Mouse (Mus musculus) cerebellum, postnatal 36 days (tissue): ENCODE measurements around the gene Pla2g15.

Experiments
- DNase-seq, 2 experiments: peaks; one replicate each; pipeline ENCODE4 v3.0.0; 2021 to 2022; ENCODE audit warnings: mixed read lengths in 2 of 2

Pla2g15 gene

DNA sequence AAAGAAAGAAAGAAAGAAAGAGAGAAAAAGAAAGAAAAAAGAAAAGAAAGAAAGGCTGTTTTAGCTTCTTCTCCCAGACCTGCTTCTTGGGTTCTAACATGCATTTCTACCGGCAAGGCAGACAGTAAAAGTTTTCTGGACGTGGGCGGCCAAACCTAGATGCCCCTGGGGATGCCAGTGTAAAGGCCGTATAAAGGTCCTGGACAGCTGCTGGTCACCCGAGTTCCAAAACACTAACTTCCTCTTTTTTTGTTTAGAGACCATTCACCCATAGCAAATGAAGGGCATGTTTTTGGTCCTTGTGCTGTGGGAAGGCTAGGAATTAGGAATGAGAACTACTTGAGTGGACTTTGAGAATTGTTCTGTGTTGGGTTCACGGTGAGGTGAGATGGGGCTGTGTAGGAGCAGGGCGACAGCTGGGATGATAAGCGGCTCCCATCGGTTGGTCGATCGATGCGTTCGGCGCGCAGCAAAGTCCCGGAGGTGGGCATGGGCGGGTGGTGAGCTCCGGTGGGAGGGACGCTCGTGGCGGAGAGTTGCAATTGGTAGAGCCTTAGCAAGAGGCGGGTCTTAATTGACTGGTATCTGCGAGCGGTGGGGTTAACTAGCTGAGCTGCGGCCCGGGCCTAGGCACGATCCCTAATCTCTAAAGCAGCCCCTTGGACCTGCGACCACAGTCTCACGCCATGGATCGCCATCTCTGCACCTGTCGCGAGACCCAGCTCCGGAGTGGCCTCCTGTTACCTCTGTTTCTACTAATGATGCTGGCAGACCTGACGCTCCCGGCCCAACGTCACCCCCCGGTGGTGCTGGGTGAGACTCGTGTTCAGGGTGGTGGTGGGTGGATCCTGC, at the start of gene Pla2g15:
TSS of gene Pla2g15 (plus strand) at position 599 of the 852 bp plus-strand sequence.
- peak; percentile 88 for DNase-seq

- DNase-seq, result no peak
These were observed 47.9 kb upstream of the Pla2g15 start for GRCm38 (mm10) chr8:106102321-106102720.

DNA sequence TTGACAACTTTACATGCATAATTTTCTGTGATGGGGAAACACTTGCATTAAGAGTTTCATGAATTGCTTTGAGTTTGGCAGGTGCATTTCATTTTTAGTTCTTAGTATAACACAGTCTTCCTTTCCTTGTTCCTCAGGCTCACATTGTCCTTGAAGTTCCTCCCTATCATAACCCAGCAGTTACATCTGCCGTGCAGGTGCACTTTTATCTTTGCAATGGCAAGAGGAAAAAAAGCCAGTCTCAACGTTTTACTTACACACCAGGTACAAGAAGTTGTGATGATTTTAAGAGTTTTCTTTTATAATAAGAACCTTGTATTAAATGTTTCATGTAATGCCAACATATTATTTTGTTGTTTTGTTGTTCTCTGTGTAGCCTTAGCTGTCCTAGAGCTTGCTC, 46.3 kb upstream of the Pla2g15 start:
- no peak for DNase-seq

DNA sequence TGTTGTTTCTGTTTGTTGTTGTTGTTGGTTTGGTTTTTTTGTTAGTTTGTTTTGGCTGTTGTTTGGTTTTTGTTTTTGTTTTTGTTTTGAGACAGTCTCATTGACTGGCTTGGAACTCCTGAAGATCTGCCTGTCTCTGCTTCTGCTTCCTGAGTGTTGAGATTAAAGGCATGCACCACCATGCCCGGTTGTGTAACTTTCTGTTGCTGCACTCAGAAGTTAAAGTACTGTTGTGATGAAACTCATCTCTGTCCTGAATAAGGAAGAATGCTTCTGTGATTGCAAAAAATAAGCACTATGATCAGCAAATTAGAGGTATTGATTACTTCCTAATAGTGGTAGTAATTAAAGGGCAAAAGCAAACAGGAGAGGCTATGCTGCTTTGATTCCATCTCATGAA, 44.0 kb upstream of the Pla2g15 start:
- no peak for DNase-seq

DNA sequence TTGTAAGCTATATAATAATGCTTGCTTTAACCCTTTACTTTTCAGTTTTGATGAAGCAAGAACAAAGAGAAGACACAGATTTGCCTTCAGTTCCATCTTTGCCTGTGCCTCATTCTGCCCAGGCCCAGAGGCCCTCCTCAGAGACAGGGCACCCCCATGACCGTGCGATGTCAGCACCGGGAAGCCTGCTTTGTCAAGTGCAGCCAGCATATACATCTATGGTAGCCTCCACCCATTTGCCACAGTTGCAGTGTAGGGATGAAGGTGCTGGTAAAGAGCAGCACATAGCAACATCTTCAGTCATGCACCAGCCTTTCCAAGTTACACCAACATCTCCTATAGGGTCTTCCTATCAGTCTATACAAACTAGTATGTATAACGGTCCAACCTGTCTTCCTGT, 42.1 kb upstream of the Pla2g15 start:
- peak; percentile 7 to 13 for DNase-seq

GRCm38 (mm10) chr8:106108729-106109128, 41.5 kb upstream of the Pla2g15 start:
- no peak for DNase-seq

DNA sequence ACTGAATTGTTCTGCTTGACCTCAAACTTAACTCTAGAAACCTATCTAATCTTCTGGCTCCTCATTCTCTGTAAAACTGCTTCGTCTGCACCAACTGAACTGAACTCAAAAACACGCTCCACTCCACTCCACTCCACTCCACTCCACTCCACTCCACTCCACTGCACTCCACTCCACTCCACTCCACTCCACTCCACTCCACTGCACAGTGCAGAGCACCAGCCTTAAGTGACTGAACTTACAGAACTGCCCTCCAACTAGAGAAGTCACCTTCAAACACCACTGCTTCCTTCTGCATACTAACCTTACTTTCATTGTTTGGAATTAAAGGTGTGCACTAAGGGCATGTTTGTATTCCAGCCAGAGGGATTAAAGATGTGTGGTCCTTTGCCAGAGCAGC, 38.2 kb upstream of the Pla2g15 start:
- no peak for DNase-seq

DNA sequence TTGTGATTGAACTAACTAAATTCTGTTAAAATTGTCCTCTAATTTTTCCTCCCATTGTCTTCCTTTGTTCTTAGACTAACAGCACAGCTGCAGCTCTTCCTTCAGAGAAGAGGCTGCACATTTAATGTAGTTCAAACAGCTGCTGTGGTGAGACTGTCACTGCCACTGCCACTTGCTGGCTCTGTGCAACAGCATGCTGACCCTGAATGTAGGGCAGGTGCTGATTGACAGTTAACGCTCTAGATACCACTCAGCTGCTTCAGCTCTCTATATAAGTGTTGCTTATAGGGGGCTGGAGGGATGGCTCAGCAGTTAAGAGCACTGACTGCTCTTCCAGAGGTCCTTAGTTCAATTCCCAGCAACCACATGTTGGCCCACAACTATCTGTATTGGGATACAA, 37.7 kb upstream of the Pla2g15 start:
- no peak for DNase-seq

GRCm38 (mm10) chr8:106115897-106116296, 34.3 kb upstream of the Pla2g15 start:
- peak in 1 of 2 experiments; percentile 28 for DNase-seq

- DNase-seq, result no peak
These were observed 26.8 kb upstream of the Pla2g15 start for GRCm38 (mm10) chr8:106123443-106123842.

GRCm38 (mm10) chr8:106126055-106126454, 24.1 kb upstream of the Pla2g15 start:
- no peak for DNase-seq

- no peak for DNase-seq
These were observed 23.1 kb upstream of the Pla2g15 start for GRCm38 (mm10) chr8:106127054-106127453.

- no peak for DNase-seq
These were observed 22.3 kb upstream of the Pla2g15 start for GRCm38 (mm10) chr8:106127882-106128410.

DNA sequence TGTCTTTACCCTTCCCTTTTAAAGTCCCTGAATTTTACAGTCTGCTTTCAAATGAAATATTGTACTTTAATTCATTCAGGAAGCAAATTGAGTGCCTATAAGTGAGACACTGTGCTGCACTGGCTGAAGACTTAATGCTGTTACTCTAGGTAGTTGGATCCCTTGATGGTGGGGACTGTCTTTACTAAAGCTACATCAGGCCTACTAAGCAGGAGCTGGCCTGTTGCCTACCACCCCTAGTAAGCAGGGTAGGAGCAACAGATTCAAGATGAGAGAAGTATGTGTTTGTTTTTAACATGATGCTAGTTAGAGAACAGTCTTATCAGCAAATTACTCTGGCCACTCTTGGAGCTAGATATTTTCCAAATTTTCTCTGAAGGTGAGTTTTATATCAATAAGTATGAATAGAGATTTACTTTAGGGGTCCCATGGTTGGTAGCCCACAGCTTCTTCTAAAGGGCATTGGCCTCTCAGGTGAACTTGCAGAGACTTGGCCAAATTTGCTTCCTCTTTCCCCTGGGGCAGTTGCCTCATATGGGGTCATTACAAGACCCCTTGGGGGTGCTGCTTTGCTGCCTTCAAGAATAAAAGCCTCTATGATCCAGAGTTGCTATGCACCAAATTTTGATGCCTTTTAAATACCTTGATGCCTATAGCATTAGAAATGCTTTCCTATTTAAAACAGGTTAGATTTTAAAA, 20.8 kb upstream of the Pla2g15 start:
- no peak for DNase-seq

DNA sequence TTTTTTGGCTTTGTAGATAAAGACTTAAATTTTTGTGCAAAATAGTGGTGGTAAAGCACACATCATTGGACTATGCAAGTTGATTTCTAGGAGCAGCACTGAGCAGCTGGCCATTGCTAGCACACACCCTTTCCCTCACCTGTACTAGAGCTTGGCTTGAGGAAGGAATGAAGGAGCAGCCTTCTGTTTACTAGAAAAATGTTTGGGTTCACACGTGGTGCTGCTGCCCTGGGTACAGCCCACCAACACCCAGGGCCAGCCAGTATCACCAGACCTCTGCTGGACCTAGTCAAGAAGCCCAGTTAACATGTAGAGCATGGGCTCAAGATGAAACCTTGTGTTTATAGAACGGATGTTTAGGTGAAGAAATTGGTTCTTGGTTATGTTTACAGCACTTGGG, 20.2 kb upstream of the Pla2g15 start:
- DNase-seq, result no peak

DNA sequence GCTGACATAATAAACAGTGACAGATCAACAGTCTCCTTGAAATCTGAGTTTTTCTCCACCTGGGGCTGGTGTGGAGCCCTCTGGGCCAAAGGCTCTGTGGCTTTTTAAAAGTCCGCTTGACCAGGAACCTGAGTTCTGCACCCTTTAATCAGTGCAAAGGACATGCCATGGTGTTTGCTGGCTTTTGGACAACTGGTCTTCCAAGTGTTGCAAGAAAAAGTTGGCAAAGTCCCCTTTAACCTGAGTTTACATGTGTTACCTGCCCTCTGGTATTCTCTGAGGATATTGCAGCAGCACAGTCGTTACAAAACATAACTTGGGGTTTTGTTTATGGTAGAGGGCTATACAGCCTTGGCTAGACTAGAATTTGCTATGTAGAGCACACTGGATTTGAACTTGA, 19.7 kb upstream of the Pla2g15 start:
- DNase-seq, result no peak

DNA sequence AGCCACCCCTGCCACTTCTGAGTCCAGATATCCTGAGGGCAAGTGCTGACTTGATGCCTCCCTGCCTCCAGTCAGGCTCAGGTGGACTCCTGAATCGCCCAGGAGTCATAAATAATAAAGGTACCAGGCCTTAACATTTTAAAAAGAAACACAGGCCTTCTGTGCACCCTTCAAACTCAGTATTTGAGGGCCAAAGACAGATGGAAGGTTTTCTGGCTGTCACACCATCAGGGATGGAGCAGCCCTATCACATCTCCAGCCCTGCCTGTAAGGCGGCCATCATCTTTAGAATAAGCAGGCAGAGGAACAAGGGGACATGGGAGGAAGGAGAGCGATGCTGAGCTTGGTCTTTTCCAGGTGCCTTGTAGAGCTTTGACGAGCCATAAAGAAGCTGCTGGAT, 19.2 kb upstream of the Pla2g15 start:
- DNase-seq, result no peak

DNA sequence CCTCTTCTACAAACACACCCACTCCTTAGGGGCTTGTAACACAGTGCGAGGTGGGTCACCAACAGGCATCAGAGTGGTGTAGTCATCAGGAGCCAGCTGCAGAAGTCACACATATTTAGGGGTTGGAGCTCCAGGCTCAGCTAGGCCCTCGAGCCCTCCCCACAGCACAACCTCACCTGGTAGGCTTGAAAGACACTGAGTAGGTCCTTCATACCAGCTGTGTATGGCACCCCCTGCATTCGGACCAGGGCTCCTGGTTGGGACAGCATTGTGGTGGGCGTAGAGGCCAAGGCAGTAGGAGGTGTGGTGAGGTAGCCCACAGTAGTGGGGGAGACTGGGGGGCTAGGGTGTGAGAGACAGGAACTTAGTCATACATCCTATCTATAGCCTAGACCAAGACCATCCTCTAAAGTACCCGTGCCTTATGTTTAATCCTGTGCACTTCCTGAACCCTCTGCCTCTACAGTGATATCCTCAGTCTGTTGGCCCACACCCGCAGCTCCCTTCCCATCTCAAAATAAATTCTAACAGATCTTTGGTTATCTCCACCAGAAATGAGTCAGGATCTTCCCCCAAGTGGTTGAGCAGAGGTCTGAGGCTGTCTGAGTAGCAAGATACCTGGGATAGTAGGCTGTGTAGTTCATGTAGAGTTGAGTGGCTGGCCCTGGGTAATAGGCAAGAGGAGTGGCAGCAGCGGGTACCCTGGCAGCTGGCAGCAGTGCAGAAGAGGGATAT, 18.5 kb upstream of the Pla2g15 start:
- no peak for DNase-seq

DNA sequence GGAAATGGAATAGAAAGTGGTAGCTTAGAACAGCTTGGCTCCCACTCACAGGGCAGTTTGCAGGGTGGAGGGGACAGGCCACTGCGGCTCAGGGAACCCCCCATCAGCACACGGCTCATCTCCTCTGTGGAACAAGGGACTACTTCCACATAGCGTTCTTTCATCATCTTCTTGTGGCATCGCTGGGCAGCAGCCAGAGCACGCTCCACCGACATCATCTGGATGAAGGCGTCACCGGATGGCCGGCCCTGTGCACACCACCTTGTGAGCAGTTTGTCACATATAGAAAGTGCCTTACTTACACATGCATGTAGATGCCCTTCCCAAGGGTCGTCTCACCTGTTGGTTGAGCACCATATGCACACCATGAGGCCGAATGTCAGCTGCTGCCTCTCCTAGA, 17.8 kb upstream of the Pla2g15 start:
- no peak for DNase-seq

DNA sequence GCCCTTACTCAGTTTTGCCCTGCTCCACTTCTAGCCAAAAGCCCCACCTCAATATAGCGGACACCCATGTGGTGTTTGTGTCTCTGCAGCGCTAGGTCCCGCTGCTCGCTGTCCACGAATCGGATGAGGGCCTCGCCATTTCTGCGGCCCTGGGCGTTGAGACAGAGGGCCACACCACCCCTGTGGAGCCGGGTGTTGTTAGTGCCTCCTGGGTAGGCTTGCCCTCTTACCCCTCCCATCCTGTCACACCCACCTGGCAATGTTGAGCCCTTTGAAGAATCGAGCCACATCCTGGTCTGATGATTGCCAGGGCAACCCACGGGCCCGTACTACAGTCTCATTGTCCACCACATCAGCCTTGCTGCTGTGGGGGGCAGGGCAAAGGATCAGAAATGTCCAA, 16.7 kb upstream of the Pla2g15 start:
- DNase-seq, result no peak

DNA sequence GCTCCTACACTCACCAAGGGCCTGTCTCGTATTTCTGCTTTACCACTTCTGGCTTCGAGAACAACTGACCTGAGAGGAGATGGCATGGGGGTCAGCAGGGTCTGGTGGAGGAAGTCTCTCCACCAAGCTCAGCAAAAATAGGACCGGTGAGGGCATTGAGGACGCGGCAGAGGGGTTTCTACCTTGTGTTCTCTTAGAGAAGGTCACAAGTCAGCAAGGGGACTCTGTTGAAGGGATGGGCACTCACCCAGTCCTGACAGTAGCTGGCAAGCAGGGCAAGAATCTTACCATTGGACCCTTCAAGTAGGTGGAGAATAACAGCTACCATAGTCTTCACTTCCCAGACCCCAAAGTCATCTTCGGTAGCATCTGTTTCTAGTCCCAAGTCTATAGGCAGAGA, 16.3 kb upstream of the Pla2g15 start:
- no peak for DNase-seq

- DNase-seq, result no peak
These were observed 15.2 kb upstream of the Pla2g15 start for GRCm38 (mm10) chr8:106134751-106135571.
